Mouse (Mus musculus): Measurements from ENCODE around the gene Ankrd52.

The Ankrd52 gene

GRCm38 (mm10) chr10:128401638-128402037 is 24.7 kb downstream of the Ankrd52 start:
- ChIA-PET CTCF (interaction anchor here in 2 of 4 experiments (0.5 to 1.0 kb wide), 2 partner anchors 10 to 43 kb away, joined by 3 read pairs; partner anchors contain the start of genes Nabp2 (in 1 of the 2) and Rnf41 (in 1 of the 2)), POLR2A (interaction anchor here in 3 of 4 experiments (0.6 to 1.9 kb wide), 4 partner anchors 10 to 31 kb away, joined by 4 to 10 read pairs (median 7); partner anchors contain the start of genes Nabp2 (in 2 of the 3) and Rnf41 (in 2 of the 3))

GRCm38 (mm10) chr10:128403931-128404330 is 27.0 kb downstream of the Ankrd52 start:
- POLR2A ChIA-PET, result interaction anchor here in 3 of 4 experiments (0.7 to 1.1 kb wide), 3 partner anchors 9 to 78 kb away, joined by 3 read pairs; no protein-coding TSS in a partner anchor
- CTCF ChIA-PET, result interaction anchor here in 1 of 4 experiments (0.6 kb wide), 1 partner anchor 32 kb away, joined by 3 read pairs; no protein-coding TSS in a partner anchor

- ChIA-PET POLR2A (interaction anchor here in 2 of 4 experiments (0.6 to 3.8 kb wide), 2 partner anchors 30 to 33 kb away, joined by 3 to 43 read pairs; partner anchors contain the start of gene Ankrd52 (in 1 of the 2)), CTCF (no interaction called here)
These were observed 31.9 kb downstream of the Ankrd52 start for GRCm38 (mm10) chr10:128408591-128409535.

GRCm38 (mm10) chr10:128409692-128410559 is 33.0 kb downstream of the Ankrd52 start:
- POLR2A ChIA-PET, result interaction anchor here in 3 of 4 experiments (0.5 to 3.8 kb wide), 25 partner anchors 10 to 327 kb away, joined by 3 to 43 read pairs (median 13); partner anchors contain the start of genes Coq10a (in 2 of the 3), Myl6 (in 2 of the 3), Ankrd52 (in 1 of the 3) and Atp5b (in 1 of the 3)
- CTCF ChIA-PET, result interaction anchor here in 3 of 4 experiments (0.7 to 2.5 kb wide), 14 partner anchors 11 to 503 kb away, joined by 3 to 19 read pairs (median 7); partner anchors contain the start of genes Ankrd52 (in 1 of the 3), Coq10a (in 1 of the 3), Esyt1 (in 1 of the 3) and Pa2g4 (in 1 of the 3)

GRCm38 (mm10) chr10:128410560-128410845 is 33.6 kb downstream of the Ankrd52 start:
- CTCF ChIA-PET, result interaction anchor here (0.7 to 2.5 kb wide), 26 partner anchors 11 to 850 kb away, joined by 3 to 19 read pairs (median 6); partner anchors contain the start of genes Ankrd52 (in 1 of the 4), Coq10a (in 1 of the 4), Erbb3 (in 1 of the 4) and Esyt1 (in 1 of the 4)

GRCm38 (mm10) chr10:128411211-128412054 is 34.5 kb downstream of the Ankrd52 start, which contains the start of the genes Nabp2 and Rnf41:
TSS of gene Nabp2 (minus strand) at chr10:128411492.
TSS of gene Rnf41 (plus strand) at chr10:128411657.
- ChIA-PET POLR2A (interaction anchor here (0.5 to 3.8 kb wide), 154 partner anchors 9 to 1072 kb away, joined by 3 to 43 read pairs (median 5); partner anchors contain the start of genes Ankrd52 (in 3 of the 4), Cnpy2 (in 3 of the 4), Coq10a (in 3 of the 4) and Esyt1 (in 3 of the 4)), CTCF (interaction anchor here (0.5 to 2.5 kb wide), 66 partner anchors 9 to 1590 kb away, joined by 3 to 19 read pairs (median 4); partner anchors contain the start of genes Esyt1 (in 3 of the 4), Ankrd52 (in 2 of the 4), Myl6 (in 2 of the 4) and Baz2a (in 1 of the 4))

More at GRCm38 (mm10) chr10:128410560-128410845, 33.6 kb downstream of the Ankrd52 start:
- POLR2A ChIA-PET, result interaction anchor here in 3 of 4 experiments (0.5 to 3.8 kb wide), 51 partner anchors 8 to 742 kb away, joined by 3 to 43 read pairs (median 10); partner anchors contain the start of genes Ankrd52 (in 3 of the 3), Coq10a (in 3 of the 3), Myl6b (in 3 of the 3) and Myl6 (in 2 of the 3)

- ChIA-PET POLR2A (interaction anchor here (0.5 to 3.8 kb wide), 122 partner anchors 9 to 750 kb away, joined by 3 to 43 read pairs (median 6); partner anchors contain the start of genes Ankrd52 (in 3 of the 4), Cnpy2 (in 3 of the 4), Myl6b (in 3 of the 4) and Stat2 (in 3 of the 4)), CTCF (interaction anchor here (0.6 to 2.5 kb wide), 41 partner anchors 8 to 851 kb away, joined by 3 to 19 read pairs (median 5); partner anchors contain the start of genes Esyt1 (in 3 of the 4), Ankrd52 (in 2 of the 4), Baz2a (in 1 of the 4) and Cnpy2 (in 1 of the 4))
These were observed 35.1 kb downstream of the Ankrd52 start for GRCm38 (mm10) chr10:128412055-128412381.

- POLR2A ChIA-PET, result interaction anchor here (0.6 to 3.8 kb wide), 46 partner anchors 8 to 744 kb away, joined by 3 to 43 read pairs (median 10); partner anchors contain the start of genes Zc3h10 (in 3 of the 4), Ankrd52 (in 2 of the 4), Cnpy2 (in 2 of the 4) and Coq10a (in 2 of the 4)
These were observed 35.6 kb downstream of the Ankrd52 start for GRCm38 (mm10) chr10:128412558-128412957.

GRCm38 (mm10) chr10:128413076-128413475 is 36.2 kb downstream of the Ankrd52 start:
- ChIA-PET POLR2A (interaction anchor here (0.6 to 3.2 kb wide), 9 partner anchors 9 to 166 kb away, joined by 3 to 18 read pairs (median 6); partner anchors contain the start of genes Esyt1 (in 1 of the 4), Myl6b (in 1 of the 4) and Stat2 (in 1 of the 4)), CTCF (interaction anchor here in 1 of 4 experiments (1.9 kb wide), 1 partner anchor 54 kb away, joined by 6 read pairs; no protein-coding TSS in a partner anchor)

More at GRCm38 (mm10) chr10:128412558-128412957, 35.6 kb downstream of the Ankrd52 start:
- CTCF ChIA-PET, result interaction anchor here in 3 of 4 experiments (0.6 to 2.3 kb wide), 12 partner anchors 15 to 322 kb away, joined by 3 to 11 read pairs (median 4); partner anchors contain the start of genes Ankrd52 (in 1 of the 3), Baz2a (in 1 of the 3) and Myl6 (in 1 of the 3)

GRCm38 (mm10) chr10:128414848-128415247 is 37.9 kb downstream of the Ankrd52 start:
- ChIA-PET POLR2A (no interaction called here), CTCF (no interaction called here)

GRCm38 (mm10) chr10:128422426-128422825 is 45.5 kb downstream of the Ankrd52 start:
- ChIA-PET POLR2A (interaction anchor here in 2 of 4 experiments (2.8 to 3.7 kb wide), 2 partner anchors 11 kb away, joined by 10 to 23 read pairs; partner anchors contain the start of genes Nabp2 (in 2 of the 2) and Rnf41 (in 2 of the 2)), CTCF (no interaction called here)

GRCm38 (mm10) chr10:128424604-128425003 is 47.7 kb downstream of the Ankrd52 start:
- ChIA-PET POLR2A (no interaction called here), CTCF (interaction anchor here in 1 of 4 experiments (1.4 kb wide), 1 partner anchor 14 kb away, joined by 4 read pairs; the partner anchor contains the start of genes Nabp2 and Rnf41)

GRCm38 (mm10) chr10:128425260-128425659 is 48.3 kb downstream of the Ankrd52 start:
- POLR2A ChIA-PET, result interaction anchor here in 2 of 4 experiments (0.9 to 1.7 kb wide), 3 partner anchors 14 to 103 kb away, joined by 3 to 6 read pairs (median 3); partner anchors contain the start of genes Cnpy2 (in 1 of the 2), Nabp2 (in 1 of the 2) and Rnf41 (in 1 of the 2)
- CTCF ChIA-PET, result interaction anchor here in 1 of 4 experiments (0.9 to 1.4 kb wide), 2 partner anchors 14 to 783 kb away, joined by 3 to 4 read pairs; partner anchors contain the start of genes Nabp2 and Rnf41

- POLR2A ChIA-PET, result interaction anchor here in 1 of 4 experiments (3.0 kb wide), 1 partner anchor 18 kb away, joined by 15 read pairs; the partner anchor contains the start of genes Nabp2 and Rnf41
These were observed 52.1 kb downstream of the Ankrd52 start for GRCm38 (mm10) chr10:128429052-128429451.

GRCm38 (mm10) chr10:128429454-128429853 is 52.5 kb downstream of the Ankrd52 start:
- POLR2A ChIA-PET, result interaction anchor here in 3 of 4 experiments (0.7 to 3.0 kb wide), 4 partner anchors 10 to 117 kb away, joined by 3 to 15 read pairs (median 6); partner anchors contain the start of genes Nabp2 (in 2 of the 3) and Rnf41 (in 2 of the 3)
- CTCF ChIA-PET, result interaction anchor here in 2 of 4 experiments (0.5 to 1.0 kb wide), 2 partner anchors 57 to 155 kb away, joined by 3 to 4 read pairs; no protein-coding TSS in a partner anchor

More at GRCm38 (mm10) chr10:128429052-128429451, 52.1 kb downstream of the Ankrd52 start:
- CTCF ChIA-PET, result interaction anchor here in 2 of 4 experiments (1.0 to 1.2 kb wide), 2 partner anchors 17 to 155 kb away, joined by 3 to 4 read pairs; partner anchors contain the start of genes Nabp2 (in 1 of the 2) and Rnf41 (in 1 of the 2)
